Mouse (Mus musculus): ENCODE data around the gene Pdss2. TPM values are rescaled to one million over a fixed set of nuclear protein-coding genes. Genes with fewer than 3 reads are reported as not detected.

Gene Pdss2
- total RNA-seq, 1 experiment: 16.6 TPM

DNA sequence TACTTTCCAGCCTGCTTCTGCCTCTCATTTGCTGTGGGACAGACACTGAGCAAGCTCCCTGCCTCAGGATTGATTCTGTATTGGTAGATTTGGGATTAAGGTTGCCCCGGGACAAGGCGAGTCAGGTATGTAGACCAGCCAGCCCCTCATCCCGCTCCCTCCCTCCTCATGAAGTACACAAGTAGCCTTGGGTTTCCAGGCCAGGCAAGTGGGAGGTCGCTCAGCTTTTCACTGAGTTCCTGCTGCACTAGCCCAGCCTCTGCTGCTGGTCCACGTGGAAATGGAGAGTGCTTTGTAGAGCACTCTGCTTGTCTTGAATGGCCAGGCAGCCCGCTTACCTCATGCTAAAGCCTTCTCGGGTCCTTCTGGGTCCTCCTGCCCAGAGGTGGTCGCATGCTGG, 268.7 kb downstream of the Pdss2 start:
- Histone ChIP-seq H3K4me3 (ENCODE audit: insufficient read depth in 1 of 2, low read depth in 1 of 2, low read length in 2 of 2, poor library complexity in 1 of 2, severe bottlenecking in 1 of 2) (peak overlapping the region; percentile 12 to 59; a peak in 3 of 4 replicates), H3K27ac (ENCODE audit: insufficient read depth, low read depth, low read length, poor library complexity, severe bottlenecking) (peak overlapping the region; percentile 77), H3K9ac (ENCODE audit: insufficient read depth, low read depth, low read length, poor library complexity, severe bottlenecking) (peak overlapping the region; percentile 76), H3K36me3 (ENCODE audit: control insufficient read depth, insufficient read depth, low read length, poor library complexity, severe bottlenecking) (peaks cover 10% of the 10 kb centered on the region), H3K9me3 (ENCODE audit: control insufficient read depth, insufficient read depth, low read depth, low read length) (no peaks in the 10 kb centered on the region), H3K4me1 (ENCODE audit: control insufficient read depth in 2 of 2, insufficient read depth in 2 of 2, low read length in 2 of 2, poor library complexity in 1 of 2) (peaks cover 9 to 24% of the 10 kb centered on the region in 2 experiments; a peak in 3 of 4 replicates)
- TF ChIP-seq MAFK (IDR thresholded peaks at IDR 0.05; ENCODE audit: insufficient read depth, low read depth, low read length): no peak
- no peak for TF ChIP-seq ZNF384 (IDR thresholded peaks at IDR 0.05; ENCODE audit: low read depth, low read length)
- TF ChIP-seq HCFC1 (IDR thresholded peaks at IDR 0.05; ENCODE audit: borderline replicate concordance, insufficient read depth, low read length): no peak
- no peak for TF ChIP-seq ZC3H11A (IDR thresholded peaks at IDR 0.05; ENCODE audit: borderline replicate concordance, low read depth, low read length)
- no peak for TF ChIP-seq CHD2 (IDR thresholded peaks at IDR 0.05; ENCODE audit: low read depth, low read length)
- DNase-seq (ENCODE audit: low read depth, low spot score): no peak
- in situ Hi-C loops (cut with MboI; ENCODE audit: low sequenced_read_pairs in 2 of 2, unreplicated experiment in 2 of 2): no loop called here

DNA sequence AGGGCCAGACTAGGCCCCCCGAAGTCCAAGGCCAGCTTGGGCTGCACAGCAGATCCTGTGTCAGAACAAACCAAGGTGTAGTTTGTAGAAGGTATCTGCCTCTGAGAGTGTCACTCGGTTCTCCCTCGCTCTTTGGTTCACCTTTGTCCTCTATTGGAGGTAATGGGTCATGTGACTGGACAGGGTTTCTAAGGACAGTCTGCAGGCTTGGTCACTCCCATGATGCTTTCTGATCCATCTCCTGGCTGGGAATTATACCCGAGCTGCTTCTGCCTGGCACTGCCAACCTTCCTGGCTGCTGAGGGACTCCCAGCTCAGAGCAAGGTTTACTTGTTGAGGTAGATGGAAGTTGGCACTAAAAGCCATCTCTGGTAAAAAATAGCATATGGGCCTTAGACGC, 269.6 kb downstream of the Pdss2 start:
- Histone ChIP-seq H3K4me1 (ENCODE audit: control insufficient read depth in 2 of 2, insufficient read depth in 2 of 2, low read length in 2 of 2, poor library complexity in 1 of 2) (peaks cover 9 to 21% of the 10 kb centered on the region in 2 experiments; a peak in 3 of 4 replicates), H3K9me3 (ENCODE audit: control insufficient read depth, insufficient read depth, low read depth, low read length) (no peaks in the 10 kb centered on the region), H3K36me3 (ENCODE audit: control insufficient read depth, insufficient read depth, low read length, poor library complexity, severe bottlenecking) (peaks cover 15% of the 10 kb centered on the region), H3K27ac (ENCODE audit: insufficient read depth, low read depth, low read length, poor library complexity, severe bottlenecking) (peak overlapping the region; percentile 77; the same call in 1 of the 2 replicates), H3K4me3 (ENCODE audit: insufficient read depth in 1 of 2, low read depth in 1 of 2, low read length in 2 of 2, poor library complexity in 1 of 2, severe bottlenecking in 1 of 2) (peak overlapping the region in 1 of 2 experiments; percentile 59; a peak in 2 of 4 replicates), H3K9ac (ENCODE audit: insufficient read depth, low read depth, low read length, poor library complexity, severe bottlenecking) (peak overlapping the region; percentile 76; the same call in 1 of the 2 replicates)
- no peak for DNase-seq (ENCODE audit: low read depth, low spot score)
- in situ Hi-C loops (cut with MboI; ENCODE audit: low sequenced_read_pairs in 2 of 2, unreplicated experiment in 2 of 2): no loop called here
- TF ChIP-seq ZNF384 (IDR thresholded peaks at IDR 0.05; ENCODE audit: low read depth, low read length): no peak
- no peak for TF ChIP-seq MAFK (IDR thresholded peaks at IDR 0.05; ENCODE audit: insufficient read depth, low read depth, low read length)
- TF ChIP-seq HCFC1 (IDR thresholded peaks at IDR 0.05; ENCODE audit: borderline replicate concordance, insufficient read depth, low read length): no peak
- no peak for TF ChIP-seq CHD2 (IDR thresholded peaks at IDR 0.05; ENCODE audit: low read depth, low read length)
- TF ChIP-seq ZC3H11A (IDR thresholded peaks at IDR 0.05; ENCODE audit: borderline replicate concordance, low read depth, low read length): no peak

DNA sequence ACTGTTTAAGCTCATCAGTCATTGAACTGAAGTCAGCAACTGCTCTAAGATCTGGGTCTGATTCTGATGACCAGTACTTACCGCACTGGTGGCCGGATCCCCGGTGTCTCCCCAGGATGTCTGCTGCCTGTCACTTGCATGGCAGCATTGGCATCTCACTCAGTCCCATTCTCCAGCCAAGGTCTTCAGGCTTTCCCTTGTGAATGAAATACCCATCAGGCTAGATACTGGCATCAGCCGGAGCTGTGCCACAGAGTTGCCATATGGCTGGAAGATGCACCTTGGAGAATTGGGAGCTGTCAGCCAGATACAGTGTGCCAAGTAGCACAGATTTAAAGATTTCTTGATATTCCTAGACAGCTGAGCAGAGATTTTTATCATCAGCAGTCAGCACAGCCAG, 281.3 kb downstream of the Pdss2 start:
- Histone ChIP-seq H3K36me3 (ENCODE audit: control insufficient read depth, insufficient read depth, low read length, poor library complexity, severe bottlenecking) (peaks cover 10% of the 10 kb centered on the region), H3K4me3 (ENCODE audit: insufficient read depth in 1 of 2, low read depth in 1 of 2, low read length in 2 of 2, poor library complexity in 1 of 2, severe bottlenecking in 1 of 2) (no peak overlapping the region), H3K9me3 (ENCODE audit: control insufficient read depth, insufficient read depth, low read depth, low read length) (no peaks in the 10 kb centered on the region), H3K4me1 (ENCODE audit: control insufficient read depth in 2 of 2, insufficient read depth in 2 of 2, low read length in 2 of 2, poor library complexity in 1 of 2) (peaks cover 0 to 3% of the 10 kb centered on the region in 2 experiments; a peak in 2 of 4 replicates), H3K9ac (ENCODE audit: insufficient read depth, low read depth, low read length, poor library complexity, severe bottlenecking) (no peak overlapping the region), H3K27ac (ENCODE audit: insufficient read depth, low read depth, low read length, poor library complexity, severe bottlenecking) (no peak overlapping the region)
- DNase-seq (ENCODE audit: low read depth, low spot score): no peak
- in situ Hi-C loops (cut with MboI; ENCODE audit: low sequenced_read_pairs in 2 of 2, unreplicated experiment in 2 of 2): no loop called here
- TF ChIP-seq ZNF384 (IDR thresholded peaks at IDR 0.05; ENCODE audit: low read depth, low read length) (no peak), ZC3H11A (IDR thresholded peaks at IDR 0.05; ENCODE audit: borderline replicate concordance, low read depth, low read length) (no peak), MAFK (IDR thresholded peaks at IDR 0.05; ENCODE audit: insufficient read depth, low read depth, low read length) (no peak), HCFC1 (IDR thresholded peaks at IDR 0.05; ENCODE audit: borderline replicate concordance, insufficient read depth, low read length) (no peak), CHD2 (IDR thresholded peaks at IDR 0.05; ENCODE audit: low read depth, low read length) (no peak)

DNA sequence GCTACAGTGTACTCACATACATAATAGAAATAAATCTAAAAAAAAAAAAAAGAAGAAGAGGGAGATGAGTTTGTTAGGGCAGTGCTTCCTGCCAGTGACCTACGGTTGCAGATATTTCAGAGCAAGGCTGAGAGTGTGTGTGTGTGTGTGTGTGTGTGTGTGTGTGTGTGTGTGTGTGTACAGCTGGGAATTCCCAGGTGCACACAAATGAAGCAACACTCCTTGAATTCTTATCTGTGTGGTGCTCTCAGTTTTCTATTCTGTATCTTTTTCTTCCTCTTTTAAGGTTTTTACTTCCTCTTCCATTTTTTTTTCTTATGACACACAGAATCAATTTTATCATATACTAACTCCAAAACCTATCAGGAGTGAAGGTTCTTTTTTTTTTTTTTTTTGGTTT, 283.0 kb downstream of the Pdss2 start:
- DNase-seq (ENCODE audit: low read depth, low spot score): no peak
- in situ Hi-C loops (cut with MboI; ENCODE audit: low sequenced_read_pairs in 2 of 2, unreplicated experiment in 2 of 2): no loop called here
- no peak overlapping the region for H3K27ac ChIP-seq (ENCODE audit: insufficient read depth, low read depth, low read length, poor library complexity, severe bottlenecking)
- H3K36me3 ChIP-seq (ENCODE audit: control insufficient read depth, insufficient read depth, low read length, poor library complexity, severe bottlenecking): peaks cover 6% of the 10 kb centered on the region
- TF ChIP-seq ZNF384 (IDR thresholded peaks at IDR 0.05; ENCODE audit: low read depth, low read length) (no peak), CHD2 (IDR thresholded peaks at IDR 0.05; ENCODE audit: low read depth, low read length) (no peak), HCFC1 (IDR thresholded peaks at IDR 0.05; ENCODE audit: borderline replicate concordance, insufficient read depth, low read length) (no peak), MAFK (IDR thresholded peaks at IDR 0.05; ENCODE audit: insufficient read depth, low read depth, low read length) (no peak), ZC3H11A (IDR thresholded peaks at IDR 0.05; ENCODE audit: borderline replicate concordance, low read depth, low read length) (no peak)
- no peak overlapping the region for H3K9ac ChIP-seq (ENCODE audit: insufficient read depth, low read depth, low read length, poor library complexity, severe bottlenecking)
- H3K9me3 ChIP-seq (ENCODE audit: control insufficient read depth, insufficient read depth, low read depth, low read length): no peaks in the 10 kb centered on the region
- H3K4me1 ChIP-seq (ENCODE audit: control insufficient read depth in 2 of 2, insufficient read depth in 2 of 2, low read length in 2 of 2, poor library complexity in 1 of 2): peaks cover 0 to 3% of the 10 kb centered on the region in 2 experiments; a peak in 2 of 4 replicates
- no peak overlapping the region for H3K4me3 ChIP-seq (ENCODE audit: insufficient read depth in 1 of 2, low read depth in 1 of 2, low read length in 2 of 2, poor library complexity in 1 of 2, severe bottlenecking in 1 of 2)

Measured in ES-E14 (cell line).